Mouse (Mus musculus) left cerebral cortex, postnatal 4 days (tissue): ENCODE data around the gene Rdh11. TPM values are rescaled to one million over a fixed set of nuclear protein-coding genes. Genes with fewer than 3 reads are reported as not detected.
A peak's percentile ranks its signal among the peaks of the same experiment; 100 is the strongest.
"Not testable (repeated sequence)": the region's sequence is repeated elsewhere in the genome, so short reads cannot be mapped to it uniquely, and the experiment has no call there.

Experiments
- DNase-seq: peaks from one replicate; pipeline ENCODE4 v3.0.0-alpha.2; 2022
- intact Hi-C: fragments of 180-260 bp; cut with DNase I; formaldehyde crosslinking; loops from one replicate; pipeline ENCODE4 v1.15.1; 2025
- total RNA-seq, 2 experiments: library from RNA; stranded (reverse); gene quantifications; 2 replicates each; pipeline ENCODE4 v1.2.3; 2021

Rdh11 gene
- 10 to 100 TPM; 41.4 to 43.2 TPM for total RNA-seq

- DNase-seq: no peak
- intact Hi-C loops: no loop called here
Observed at GRCm38 (mm10) chr12:79192193-79192592, at the start of gene Rdh11. Rdh11 (minus strand) TSS chr12:79192293.

DNA sequence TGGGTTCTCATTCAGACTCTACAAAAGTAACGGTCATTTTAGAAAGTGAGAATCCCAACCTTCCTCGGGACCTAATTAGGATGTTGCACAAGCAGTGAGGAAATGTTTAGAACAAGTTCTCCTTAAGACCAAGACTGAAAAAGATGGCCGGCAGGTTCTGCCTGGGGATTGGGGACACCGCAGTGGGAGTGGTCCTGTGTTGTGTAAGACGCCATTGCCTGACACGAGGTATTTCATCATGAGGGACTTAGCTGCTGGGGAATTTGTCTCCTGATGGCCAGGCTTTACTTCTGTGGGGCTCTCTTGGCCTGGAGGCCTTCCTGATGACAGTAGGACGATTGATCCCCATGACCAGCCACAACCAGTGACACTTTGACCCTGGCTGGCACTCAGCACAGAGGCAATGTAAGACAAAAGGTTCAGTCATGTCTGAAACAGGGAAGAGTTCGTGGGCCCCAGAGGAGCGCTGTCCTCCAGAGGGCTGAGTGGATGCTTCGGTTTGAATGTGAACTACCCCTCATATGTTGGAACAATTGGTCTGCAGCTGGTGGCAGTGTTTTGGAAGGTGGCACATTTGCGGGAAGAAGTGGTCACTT is 43.5 kb upstream of the Rdh11 start:
- DNase-seq: no peak
- intact Hi-C loops: no loop called here

DNA sequence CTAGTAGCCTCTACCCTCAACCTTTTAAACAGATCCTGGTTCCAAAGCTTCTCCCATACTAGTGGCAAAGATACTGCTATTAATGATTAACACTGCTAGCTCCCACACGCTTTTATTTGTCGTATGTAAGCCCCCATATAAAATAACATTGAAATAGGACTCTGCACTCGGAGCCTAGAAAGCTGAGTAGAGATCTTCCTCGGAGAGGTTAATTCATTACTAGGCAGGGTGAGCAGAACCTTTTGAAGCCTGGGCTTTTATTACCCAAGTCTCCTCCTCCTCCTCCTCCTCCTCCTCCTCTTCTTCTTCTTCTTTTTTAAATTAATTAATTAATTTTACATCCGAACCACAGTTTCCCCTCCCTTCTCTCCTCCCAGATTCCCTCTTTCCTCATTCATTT is 25.4 kb upstream of the Rdh11 start:
- DNase-seq: no peak
- intact Hi-C loops: no loop called here

- no peak for DNase-seq
- intact Hi-C loops: no loop called here
Observed at GRCm38 (mm10) chr12:79211447-79211846, 19.4 kb upstream of the Rdh11 start.

- DNase-seq: peak; percentile 16
- intact Hi-C loops: no loop called here
Observed at GRCm38 (mm10) chr12:79208703-79209464, 16.8 kb upstream of the Rdh11 start, which contains the start of gene Rdh12. Rdh12 (plus strand) TSS chr12:79208914.

GRCm38 (mm10) chr12:79201882-79202281 is 9.8 kb upstream of the Rdh11 start:
- DNase-seq: no peak
- intact Hi-C loops: no loop called here

DNA sequence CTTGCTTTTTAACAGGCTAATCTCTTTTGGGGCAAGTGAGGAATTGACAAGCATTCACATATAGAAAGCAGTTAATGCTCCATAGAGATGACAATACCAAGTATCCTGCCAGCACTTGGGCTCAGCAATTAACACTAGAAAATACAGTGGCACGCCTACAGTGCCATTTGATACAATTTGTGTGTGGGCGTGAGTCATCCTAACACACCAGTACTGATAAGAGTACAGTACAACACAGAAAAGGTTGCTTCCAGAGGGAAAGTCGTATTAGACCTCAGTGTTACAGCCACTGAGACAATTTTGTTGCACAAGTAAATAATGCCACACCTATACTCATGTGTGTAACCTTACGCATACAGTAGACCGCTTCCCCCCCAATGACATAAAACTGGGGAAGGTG is 5.0 kb upstream of the Rdh11 start:
- no peak for DNase-seq
- intact Hi-C loops: no loop called here

DNA sequence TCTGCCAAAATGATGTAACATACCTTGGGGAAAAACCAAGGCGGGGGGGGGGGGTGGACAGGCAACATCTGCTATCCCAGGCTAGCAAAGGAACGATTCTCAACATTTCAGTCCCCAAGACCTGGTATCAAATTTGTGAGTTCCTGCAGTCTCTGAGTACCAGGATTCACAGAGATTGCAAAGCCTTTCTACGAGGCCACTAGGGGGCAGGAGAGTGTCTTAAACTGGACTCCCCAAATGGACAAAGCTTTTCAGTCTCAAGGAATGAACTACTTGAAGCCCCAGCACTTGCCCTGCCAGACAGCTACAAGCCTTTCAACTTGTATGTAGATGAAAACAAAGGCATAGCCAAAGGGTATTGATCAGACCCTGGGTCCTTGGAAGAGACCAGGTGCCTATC is 1.3 kb upstream of the Rdh11 start:
- peak; percentile 77 for DNase-seq
- intact Hi-C loops: no loop called here

DNA sequence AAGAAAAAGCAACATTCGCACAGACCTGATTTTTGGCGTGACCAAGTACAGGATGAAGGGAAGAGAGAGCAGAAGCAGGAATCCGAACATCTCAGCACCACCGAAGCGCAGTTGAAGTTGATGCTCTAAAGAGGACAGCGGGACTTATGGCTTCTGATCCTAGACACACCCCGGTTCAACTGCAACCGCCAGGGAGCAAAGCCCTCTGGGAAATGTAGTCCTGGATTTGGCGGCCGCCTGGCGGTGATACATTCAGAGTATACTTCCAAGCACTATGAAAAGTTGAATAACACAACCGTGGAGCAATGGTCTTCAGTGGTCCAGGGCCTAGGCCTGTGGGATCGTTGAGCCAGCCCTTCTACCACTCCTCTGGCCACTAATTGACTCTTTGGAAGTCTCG is 392 bp downstream of the Rdh11 start:
- intact Hi-C loops: no loop called here
- peak; percentile 79 for DNase-seq

DNA sequence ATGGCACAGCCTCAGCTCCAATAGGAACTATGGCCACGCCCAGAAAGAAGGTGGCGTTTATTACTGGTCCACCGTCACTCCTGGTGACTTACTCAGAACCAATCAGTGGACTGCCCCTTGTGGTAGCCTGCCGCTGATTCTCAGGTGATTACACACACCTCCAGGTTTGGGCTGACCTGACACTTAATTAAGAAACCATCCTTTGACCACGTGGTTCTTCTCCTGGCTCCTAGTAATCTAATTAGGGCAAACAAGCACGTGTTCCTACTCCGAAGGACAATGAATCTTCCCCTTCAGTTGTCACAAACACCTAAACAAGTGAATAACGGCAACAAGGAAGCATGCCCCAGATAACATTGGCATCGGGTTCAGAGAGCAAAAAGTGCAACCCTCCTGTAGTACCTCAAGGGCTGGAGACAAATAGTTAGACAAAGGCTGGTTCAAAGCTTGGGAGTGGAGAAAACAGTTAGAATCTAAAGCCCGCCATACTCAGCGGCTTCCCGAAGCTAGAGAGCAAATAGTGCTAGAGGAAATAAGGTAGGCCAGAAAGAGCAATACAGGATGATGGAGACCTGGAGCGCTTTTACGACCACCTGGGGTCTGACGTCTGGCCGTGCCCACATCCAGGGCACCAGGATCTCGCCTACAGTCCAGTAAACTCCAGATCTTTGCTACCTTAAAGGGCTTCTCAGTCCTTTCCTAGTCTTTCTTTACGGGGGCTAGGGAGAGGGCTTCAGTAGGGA is 991 bp downstream of the Rdh11 start:
- intact Hi-C loops: no loop called here
- DNase-seq: peak; percentile 67

GRCm38 (mm10) chr12:79185160-79185559 is 6.9 kb downstream of the Rdh11 start:
- DNase-seq, intact Hi-C loops: not testable (repeated sequence)

GRCm38 (mm10) chr12:79175998-79176397 is 16.1 kb downstream of the Rdh11 start:
- no peak for DNase-seq
- intact Hi-C loops: no loop called here

- DNase-seq: no peak
Observed at GRCm38 (mm10) chr12:79173721-79174120, 18.4 kb downstream of the Rdh11 start.

DNA sequence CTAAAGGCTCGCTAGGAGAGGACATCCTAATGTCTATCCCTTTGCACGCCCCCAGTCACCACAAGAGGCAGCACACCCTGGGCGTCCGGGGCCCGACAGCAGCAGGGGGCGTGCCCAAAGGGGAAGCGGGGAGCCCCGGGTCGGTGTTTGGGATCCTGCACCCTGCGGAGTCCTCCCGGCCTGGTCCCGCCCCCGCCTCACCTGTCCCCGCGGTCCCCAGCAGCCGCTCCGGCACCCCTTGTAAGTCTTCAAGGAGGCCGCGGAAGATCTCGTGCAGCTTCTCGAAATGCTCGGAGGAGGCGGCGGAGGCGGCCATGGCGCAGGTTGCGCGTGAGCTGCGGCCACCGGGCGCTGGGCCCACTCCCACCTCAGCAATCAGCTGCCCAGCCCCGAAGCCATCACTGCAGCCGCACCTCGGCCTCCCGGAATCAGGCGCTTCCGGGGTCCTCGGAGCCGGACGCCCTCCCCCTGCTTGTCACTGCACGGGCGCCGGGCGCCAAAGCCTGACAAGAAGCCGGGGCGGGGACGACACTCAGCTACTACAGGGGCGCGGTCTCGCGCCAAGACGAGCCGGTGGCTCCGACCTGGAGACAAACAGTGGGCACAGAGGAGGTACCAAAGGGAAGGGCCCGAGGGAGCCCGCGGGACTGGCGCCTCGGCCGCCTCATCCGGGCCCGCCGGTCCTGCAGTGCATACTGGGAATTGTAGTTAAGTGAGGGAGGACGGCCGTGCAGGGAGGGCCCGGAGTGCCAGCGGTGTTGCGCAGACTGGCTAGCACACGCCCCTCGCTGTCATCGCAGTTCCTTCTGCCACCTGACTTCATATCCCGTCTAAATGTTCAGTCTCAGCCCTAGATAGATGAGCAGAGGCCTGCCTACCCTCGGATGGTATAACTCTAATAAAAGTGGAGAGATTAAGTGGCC is 19.8 kb downstream of the Rdh11 start, which contains the start of gene Vti1b:
Gene Vti1b, minus strand, starts transcription at position 649 of the 923 bp plus-strand sequence.
- peak; percentile 87 for DNase-seq
- intact Hi-C loops: no loop called here

More at GRCm38 (mm10) chr12:79173721-79174120, 18.4 kb downstream of the Rdh11 start:
- intact Hi-C loops: no loop called here

- DNase-seq: no peak
- intact Hi-C loops: no loop called here
Observed at GRCm38 (mm10) chr12:79171269-79171995, 20.7 kb downstream of the Rdh11 start.

- intact Hi-C loops: no loop called here
Observed at GRCm38 (mm10) chr12:79170421-79170820, 21.7 kb downstream of the Rdh11 start.

DNA sequence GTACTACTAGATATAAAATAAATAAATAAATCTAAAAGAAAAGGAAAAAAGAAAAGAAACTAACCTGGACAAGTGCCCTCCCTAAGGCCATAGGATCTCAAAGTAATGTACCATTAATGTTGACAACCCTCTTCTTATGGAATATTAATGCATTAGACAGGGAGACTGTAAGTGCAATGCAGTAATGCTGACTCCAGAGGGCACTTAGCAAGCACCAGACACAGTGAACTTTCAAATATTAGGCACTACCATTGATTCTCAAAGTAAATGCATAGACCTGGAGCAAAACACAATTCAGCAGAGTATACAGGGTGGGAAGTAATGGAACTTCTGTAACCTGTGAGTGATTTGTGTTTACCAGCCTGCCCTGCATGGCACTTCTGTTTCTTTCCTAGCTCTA is 22.9 kb downstream of the Rdh11 start:
- intact Hi-C loops: loop anchor here (5.0 kb wide), 1 partner anchor 98 kb away; no protein-coding TSS in a partner anchor

More at GRCm38 (mm10) chr12:79170421-79170820, 21.7 kb downstream of the Rdh11 start:
- no peak for DNase-seq

DNA sequence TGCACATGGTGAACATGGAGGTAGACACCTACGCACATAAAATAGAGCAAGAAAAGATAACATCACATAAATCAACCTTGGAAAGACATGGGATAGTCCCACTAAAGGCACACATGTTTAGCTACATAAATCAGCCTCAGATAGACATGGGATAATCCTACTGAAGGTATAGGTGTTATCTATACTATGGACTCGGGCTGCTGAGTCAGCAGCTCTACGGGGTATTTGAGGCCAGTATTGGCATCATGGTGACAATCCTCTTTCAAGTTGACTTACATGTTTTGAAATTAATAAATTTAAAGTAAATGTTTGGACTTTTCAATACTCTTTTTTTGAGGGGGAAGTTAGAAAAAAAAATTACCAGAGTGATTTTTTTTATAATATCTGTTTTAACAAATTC is 29.2 kb downstream of the Rdh11 start:
- intact Hi-C loops: no loop called here
- DNase-seq: no peak

More for the DNA sequence above, 22.9 kb downstream of the Rdh11 start:
- DNase-seq: no peak

- no peak for DNase-seq
- intact Hi-C loops: no loop called here
Observed at GRCm38 (mm10) chr12:79149653-79150052, 42.4 kb downstream of the Rdh11 start.

DNA sequence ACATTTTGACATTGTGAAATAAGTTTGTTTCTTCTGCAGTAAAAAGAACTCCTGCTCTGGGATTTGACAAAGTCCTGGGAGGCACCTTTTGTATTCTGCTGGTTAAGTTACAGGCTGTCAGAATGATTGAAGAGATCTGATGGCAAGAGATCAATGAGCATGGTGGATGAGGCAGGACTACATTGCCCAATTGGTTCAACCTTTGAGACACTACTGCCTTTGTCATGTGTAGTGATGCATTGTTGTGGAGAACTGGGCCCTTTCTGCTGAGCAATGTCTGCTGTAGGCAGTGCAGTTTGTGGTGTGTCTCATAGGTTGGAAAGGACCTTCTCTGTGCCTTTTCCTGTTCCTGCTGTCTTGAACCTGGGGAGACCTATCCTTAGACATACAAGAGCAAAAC is 50.7 kb downstream of the Rdh11 start:
- DNase-seq: no peak
- intact Hi-C loops: no loop called here
